Mouse (Mus musculus) lung, embryonic 14.5 days (tissue): ENCODE results near the gene Zfp526. TPM values are rescaled to one million over a fixed set of nuclear protein-coding genes. Genes with fewer than 3 reads are reported as not detected.

Experiments used
- ATAC-seq: fragments of 200-750 bp; cut with Nextera tagmentation; 2 replicates; pipeline ENCODE4 v1.8.0; 2017; ENCODE audit warnings: mild to moderate bottlenecking, moderate TSS enrichment, moderate library complexity; ENCODE audit not compliant: insufficient read depth
- DNase-seq: peaks from one replicate; pipeline ENCODE4 v3.0.0-alpha.2; 2015
- H3K27ac ChIP-seq: fragments of 300-500 bp; sonication (generic); 2 replicates; pipeline ENCODE4 v1.5.1; 2014; ENCODE audit warnings: low read depth, mild to moderate bottlenecking, moderate library complexity
- H3K27me3 ChIP-seq: fragments of 300-500 bp; sonication (generic); 2 replicates; pipeline ENCODE4 v1.6.1; 2014; ENCODE audit warnings: low read length, control low read depth; ENCODE audit not compliant: insufficient read depth
- H3K36me3 ChIP-seq: fragments of 300-500 bp; sonication (generic); 2 replicates; pipeline ENCODE4 v1.6.1; 2014; ENCODE audit warnings: control low read depth; ENCODE audit not compliant: insufficient read depth
- H3K4me1 ChIP-seq: fragments of 300-500 bp; sonication (generic); 2 replicates; pipeline ENCODE4 v1.6.1; 2014; ENCODE audit warnings: antibody characterized with exemption, control low read depth; ENCODE audit not compliant: insufficient read depth
- H3K4me2 ChIP-seq: fragments of 300-500 bp; sonication (generic); 2 replicates; pipeline ENCODE4 v1.6.1; 2014; ENCODE audit warnings: mild to moderate bottlenecking
- H3K4me3 ChIP-seq: fragments of 300-500 bp; sonication (generic); 2 replicates; pipeline ENCODE4 v1.5.1; 2014; ENCODE audit warnings: low read depth, low read length
- H3K9ac ChIP-seq: fragments of 300-500 bp; sonication (generic); 2 replicates; pipeline ENCODE4 v1.6.1; 2014
- H3K9me3 ChIP-seq: fragments of 300-500 bp; sonication (generic); 2 replicates; pipeline ENCODE4 v1.6.1; 2016; ENCODE audit warnings: low read depth, low read length, control low read depth
- CTCF ChIP-seq: IDR thresholded peaks from 2 replicates; pipeline ENCODE4 v1.5.1; 2016; ENCODE audit warnings: antibody characterized with exemption, low read depth
- WGBS: fragments of 180-500 bp; shearing (Covaris S2); extraction: QIAGEN DNeasy Blood & Tissue Kit; methylation state at CpG from one replicate; pipeline ENCODE4 v1.1.7; 2014; 5-methylcytosine and 5-hydroxymethylcytosine counted together
- microRNA-seq: library from miRNA; unstranded; fragments of <30 nt; microRNA quantifications from one replicate; pipeline ENCODE4, GENCODE M21; 2016; ENCODE audit warnings: borderline number of aligned reads
- polyA plus RNA-seq: library from polyadenylated mRNA; unstranded; fragments of >200 nt; fragmentation: Nextera tagmentation; extraction: Ambion mirVana; gene quantifications from 2 replicates; pipeline ENCODE4 v1.2.1, GENCODE M21; 2014

Gene Zfp526
- polyA plus RNA-seq, 1 experiment from 2014 or later = 3.8 TPM

DNA sequence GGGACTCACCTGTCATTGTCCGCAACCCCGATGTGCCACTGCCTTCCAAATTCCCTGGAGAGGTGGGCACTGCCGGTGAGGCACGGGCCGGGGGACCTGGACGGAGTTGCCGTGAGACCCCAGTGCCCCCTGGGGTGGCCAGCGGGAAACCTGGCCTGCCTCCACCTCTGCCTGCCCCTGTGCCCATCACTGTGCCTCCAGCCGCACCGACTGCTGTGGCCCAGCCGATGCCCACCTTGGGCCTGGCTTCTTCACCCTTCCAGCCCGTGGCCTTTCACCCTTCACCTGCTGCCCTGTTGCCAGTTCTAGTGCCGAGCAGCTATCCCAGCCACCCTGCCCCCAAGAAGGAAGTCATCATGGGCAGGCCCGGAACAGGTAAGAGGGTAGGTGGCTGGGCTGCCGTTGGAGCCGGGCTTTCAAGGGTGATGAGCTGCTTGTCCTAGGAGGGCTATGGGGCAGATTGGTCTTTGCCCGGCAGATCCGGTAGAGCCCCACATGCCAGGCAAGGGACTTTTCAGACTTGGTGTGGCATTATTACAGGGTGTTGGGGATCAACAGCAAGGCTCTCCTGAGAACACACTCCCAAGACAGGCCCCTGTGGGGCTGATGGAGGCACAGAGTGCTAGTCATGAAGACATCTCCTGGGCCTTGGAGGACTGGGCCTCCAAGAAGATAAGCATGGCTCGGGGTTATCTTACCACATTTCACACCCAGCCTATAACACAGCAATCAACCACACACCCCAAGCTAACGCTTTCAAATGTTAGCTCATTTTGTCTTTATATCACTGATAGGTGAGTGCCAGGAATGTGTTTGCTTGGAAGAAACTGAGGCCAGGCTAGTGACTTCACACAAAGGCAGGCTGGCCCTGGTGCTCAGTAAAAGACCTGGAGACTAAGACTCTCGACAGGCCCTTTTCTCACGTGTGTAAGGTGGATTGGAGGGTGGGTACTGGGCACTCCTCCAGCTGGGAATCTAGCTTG lies 52.3 kb downstream of the Zfp526 start:
- peaks cover 27% of the 10 kb centered on the region; the same call in 1 of the 2 replicates for H3K36me3 ChIP-seq
- no peak for TF ChIP-seq CTCF
- H3K4me1 ChIP-seq = peaks cover 7% of the 10 kb centered on the region; the same call in 1 of the 2 replicates
- DNase-seq = no peak
- H3K27ac ChIP-seq = peak overlapping the region; percentile 46; the same call in 1 of the 2 replicates
- H3K4me3 ChIP-seq = no peak overlapping the region
- H3K9ac ChIP-seq = no peak overlapping the region
- no peaks in the 10 kb centered on the region for H3K27me3 ChIP-seq
- 82% methylated on average over 22 of the region's 22 CpGs for WGBS
- H3K4me2 ChIP-seq = no peak overlapping the region
- ATAC-seq = no peak
- H3K9me3 ChIP-seq = no peaks in the 10 kb centered on the region

DNA sequence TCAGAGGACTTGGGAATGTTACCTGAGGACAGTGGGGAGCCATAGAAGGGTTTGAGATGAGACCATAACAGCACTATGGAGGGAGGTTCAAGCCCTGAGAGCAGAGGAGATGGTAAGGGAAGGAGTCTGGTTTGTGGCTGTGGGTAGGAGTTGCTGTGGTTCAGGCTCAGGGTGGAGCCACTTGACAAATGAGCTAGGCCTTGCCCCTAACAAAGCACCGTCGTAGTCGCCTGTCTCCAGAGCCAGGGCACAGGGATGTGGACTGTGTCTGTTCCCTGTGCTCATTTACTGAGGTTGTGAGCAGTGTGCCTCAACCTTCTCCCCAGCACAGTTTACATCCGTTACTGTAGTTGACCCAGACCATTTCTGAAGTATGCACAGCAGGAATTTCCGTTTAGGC lies 53.3 kb downstream of the Zfp526 start:
- H3K4me1 ChIP-seq = peaks cover 3% of the 10 kb centered on the region; the same call in 1 of the 2 replicates
- DNase-seq (no peak), ATAC-seq (no peak)
- H3K27ac ChIP-seq = no peak overlapping the region
- no peak overlapping the region for H3K4me3 ChIP-seq
- no peaks in the 10 kb centered on the region for H3K27me3 ChIP-seq
- no peak for TF ChIP-seq CTCF
- H3K9ac ChIP-seq = peak overlapping the region; percentile 9
- H3K36me3 ChIP-seq = peaks cover 27% of the 10 kb centered on the region; the same call in 1 of the 2 replicates
- H3K9me3 ChIP-seq = no peaks in the 10 kb centered on the region
- no peak overlapping the region for H3K4me2 ChIP-seq
- 27% methylated on average over 5 of the region's 5 CpGs for WGBS

GRCm38 (mm10) chr7:25274996-25275395 lies 53.8 kb downstream of the Zfp526 start:
- Histone ChIP-seq H3K4me1 (peaks cover 5% of the 10 kb centered on the region), H3K9me3 (no peaks in the 10 kb centered on the region), H3K4me3 (no peak overlapping the region), H3K4me2 (no peak overlapping the region), H3K27ac (no peak overlapping the region), H3K36me3 (peaks cover 27% of the 10 kb centered on the region; the same call in 1 of the 2 replicates), H3K27me3 (no peaks in the 10 kb centered on the region), H3K9ac (peak overlapping the region; percentile 9)
- WGBS = 84% methylated on average over 3 of the region's 3 CpGs
- ATAC-seq (no peak), DNase-seq (no peak)
- TF ChIP-seq CTCF = no peak

DNA sequence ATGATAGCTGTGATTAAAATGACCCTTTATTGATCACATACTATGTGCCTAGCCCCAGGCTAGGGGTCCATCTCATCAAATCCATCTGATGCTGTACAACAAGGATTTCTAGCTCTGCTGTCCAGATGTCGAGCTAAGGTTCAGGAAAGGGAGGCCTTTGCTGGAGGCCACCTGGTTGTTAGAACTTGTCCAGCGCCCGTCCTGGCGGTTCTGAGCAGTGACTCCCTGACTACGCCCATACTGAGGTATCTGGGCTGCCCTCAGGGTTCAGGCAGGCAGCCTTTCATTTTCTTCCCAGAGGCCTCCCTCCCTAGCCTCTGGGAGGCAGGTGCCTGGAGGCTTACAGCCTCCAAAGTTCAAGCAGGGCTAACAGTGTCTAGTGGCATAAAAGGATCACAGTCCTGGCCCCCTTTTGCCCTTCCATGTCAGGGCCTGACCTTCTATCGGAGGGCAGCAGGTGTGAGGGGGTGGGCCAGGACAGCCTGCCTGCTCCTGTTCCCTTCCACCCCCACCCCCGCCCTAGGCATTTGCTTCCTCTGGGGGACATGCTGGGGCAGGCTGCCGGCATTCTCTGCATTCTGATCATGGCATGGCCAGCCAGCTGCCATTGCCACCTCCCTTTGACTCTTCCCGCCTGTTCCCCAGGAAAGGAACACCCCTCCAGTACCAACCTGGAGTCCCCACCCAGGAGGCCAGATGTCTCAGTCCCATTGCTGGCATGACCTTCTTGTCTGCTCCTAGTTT lies 54.5 kb downstream of the Zfp526 start:
- no peak overlapping the region for H3K9ac ChIP-seq
- H3K4me3 ChIP-seq = no peak overlapping the region
- DNase-seq (no peak), ATAC-seq (no peak)
- H3K36me3 ChIP-seq = peaks cover 27% of the 10 kb centered on the region; the same call in 1 of the 2 replicates
- no peak for TF ChIP-seq CTCF
- 56% methylated on average over 9 of the region's 9 CpGs for WGBS
- 0 out of 2 replicates have a peak overlapping the region, but pooled peaks have one; percentile 16 for H3K4me2 ChIP-seq
- 0 out of 2 replicates have a peak overlapping the region, but pooled peaks have one; percentile 18 for H3K27ac ChIP-seq
- peaks cover 12% of the 10 kb centered on the region for H3K4me1 ChIP-seq
- no peaks in the 10 kb centered on the region for H3K9me3 ChIP-seq
- H3K27me3 ChIP-seq = no peaks in the 10 kb centered on the region

Small RNAs within 50 kb of the gene (microRNA-seq; reads per million reads assigned to microRNA genes)
- not detected for gene Mir7048

Other genes with a start within 250 kb of the Zfp526 start
- 130 and 131 TPM in 2 replicates for gene Rabac1, start 248.7 kb upstream of the Zfp526 start, polyA plus RNA-seq
- gene Atp1a3, start 215.5 kb upstream of the Zfp526 start, polyA plus RNA-seq = 0.74 and 0.89 TPM in 2 replicates
- gene Grik5, start 149.1 kb upstream of the Zfp526 start, polyA plus RNA-seq = 6.7 and 6.8 TPM in 2 replicates
- gene Zfp574, start 148.9 kb upstream of the Zfp526 start, polyA plus RNA-seq = 29.9 and 30.7 TPM in 2 replicates
- gene Pou2f2, start 41.7 kb upstream of the Zfp526 start, polyA plus RNA-seq = 0.28 and 0.42 TPM in 2 replicates
- gene Dedd2, start 810 bp upstream of the Zfp526 start, polyA plus RNA-seq = 5.2 and 6.7 TPM in 2 replicates
- gene Gsk3a, start 16.4 kb downstream of the Zfp526 start, polyA plus RNA-seq = 14.6 and 14.9 TPM in 2 replicates
- 24.5 and 26.6 TPM in 2 replicates for gene Erf, start 29.3 kb downstream of the Zfp526 start, polyA plus RNA-seq
- 31.1 and 39.1 TPM in 2 replicates for gene Cic, start 46.3 kb downstream of the Zfp526 start, polyA plus RNA-seq
- gene Pafah1b3, start 76.6 kb downstream of the Zfp526 start, polyA plus RNA-seq = 175 and 183 TPM in 2 replicates
- 0.26 and 0.29 TPM in 2 replicates for gene Prr19, start 80.0 kb downstream of the Zfp526 start, polyA plus RNA-seq
- gene Tmem145, start 84.7 kb downstream of the Zfp526 start, polyA plus RNA-seq = 0.25 TPM in 1 of 2 replicates, not detected in the other
- 12.2 and 14.9 TPM in 2 replicates for gene Megf8, start 95.7 kb downstream of the Zfp526 start, polyA plus RNA-seq
- gene Cnfn, start 148.3 kb downstream of the Zfp526 start, polyA plus RNA-seq = not detected in 2 replicates
- 3.8 and 4.0 TPM in 2 replicates for gene Lipe, start 177.3 kb downstream of the Zfp526 start, polyA plus RNA-seq
- gene Cxcl17, start 191.5 kb downstream of the Zfp526 start, polyA plus RNA-seq = not detected in 2 replicates